Mouse (Mus musculus) E14TG2a.4 (cell line): ENCODE measurements around the gene Il16.

Source experiments
- CTCF ChIP-seq: conservative IDR thresholded peaks from 2 replicates; pipeline ENCODE4 v1.5.1; 2014; ENCODE audit warnings: low read length
- NANOG ChIP-seq: IDR thresholded peaks from 2 replicates; pipeline ENCODE4 v1.6.1; 2014; ENCODE audit warnings: borderline replicate concordance, low read length, mixed read lengths
- POU5F1 ChIP-seq: IDR thresholded peaks from 2 replicates; pipeline ENCODE4 v1.6.1; 2014; ENCODE audit warnings: low read length, borderline replicate concordance

- TF ChIP-seq CTCF (no peak), NANOG (no peak), POU5F1 (no peak)
These were observed 94.9 kb downstream of the Il16 start for GRCm38 (mm10) chr7:83650638-83651037.
